Mouse (Mus musculus) limb, embryonic 10.5 days (tissue): ENCODE data around the gene Naaladl1. TPM values are rescaled to one million over a fixed set of nuclear protein-coding genes. Genes with fewer than 3 reads are reported as not detected.

Source experiments
- DNase-seq: peaks from one replicate; pipeline ENCODE4 v3.0.0-alpha.2; 2017; ENCODE audit warnings: low spot score
- H3K27ac ChIP-seq: fragments of 300-500 bp; sonication (generic); 2 replicates; pipeline ENCODE4 v1.5.1; 2016; ENCODE audit warnings: mild to moderate bottlenecking
- H3K27me3 ChIP-seq: fragments of 300-500 bp; sonication (generic); 2 replicates; pipeline ENCODE4 v1.6.1; 2016; ENCODE audit warnings: low read depth, mild to moderate bottlenecking; ENCODE audit not compliant: poor library complexity, severe bottlenecking
- H3K36me3 ChIP-seq: fragments of 300-500 bp; sonication (generic); 2 replicates; pipeline ENCODE4 v1.6.1; 2016; ENCODE audit warnings: mild to moderate bottlenecking, moderate library complexity
- H3K4me1 ChIP-seq: fragments of 300-500 bp; sonication (generic); 2 replicates; pipeline ENCODE4 v1.6.1; 2016
- H3K4me3 ChIP-seq: fragments of 300-500 bp; sonication (generic); 2 replicates; pipeline ENCODE4 v1.5.1; 2016; ENCODE audit warnings: mild to moderate bottlenecking, moderate library complexity
- H3K9me3 ChIP-seq: fragments of 300-500 bp; sonication (generic); replicated peaks from 2 replicates; pipeline ENCODE4 v1.6.1; 2016; ENCODE audit warnings: mild to moderate bottlenecking
- WGBS: fragments of 180-500 bp; shearing (Covaris S2); methylation state at CpG from one replicate; pipeline ENCODE4 v1.1.7; 2016; 5-methylcytosine and 5-hydroxymethylcytosine counted together
- polyA plus RNA-seq: library from polyadenylated mRNA; unstranded; fragments of >200 nt; fragmentation: Nextera tagmentation; extraction: Ambion mirVana; gene quantifications from 2 replicates; pipeline ENCODE4 v1.2.1, GENCODE M21; 2016

Gene Naaladl1
- polyA plus RNA-seq, 1 experiment from 2014 or later: 0.75 TPM

DNA sequence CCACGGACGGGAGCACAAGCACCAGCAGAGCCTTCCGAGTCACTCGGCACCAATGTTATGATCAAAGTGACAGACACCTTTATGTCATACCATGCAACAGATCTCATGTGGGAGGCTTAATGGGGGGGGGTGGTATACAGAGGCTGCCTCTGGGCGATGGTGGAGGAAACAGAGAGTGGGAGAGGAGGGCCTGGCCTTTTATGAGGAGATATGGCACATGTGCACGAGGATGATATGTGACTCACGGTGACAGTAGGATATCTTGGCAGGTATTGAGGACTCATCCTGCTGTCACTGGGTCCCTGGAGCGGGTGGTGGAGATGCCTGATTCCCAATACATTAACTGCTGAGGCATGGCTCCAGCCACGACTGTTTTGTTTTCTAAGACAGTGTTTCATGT lies 49.6 kb downstream of the Naaladl1 start:
- DNase-seq: no peak
- H3K27me3 ChIP-seq: no peaks in the 10 kb centered on the region
- H3K27ac ChIP-seq: no peak overlapping the region
- no peaks in the 10 kb centered on the region for H3K9me3 ChIP-seq
- no peak overlapping the region for H3K4me3 ChIP-seq
- no peaks in the 10 kb centered on the region for H3K4me1 ChIP-seq
- H3K36me3 ChIP-seq: no peaks in the 10 kb centered on the region
- WGBS: 87% methylated on average over 9 of the region's 9 CpGs

- Histone ChIP-seq H3K4me3 (no peak overlapping the region), H3K9me3 (no peaks in the 10 kb centered on the region), H3K4me1 (no peaks in the 10 kb centered on the region), H3K27ac (no peak overlapping the region), H3K36me3 (no peaks in the 10 kb centered on the region), H3K27me3 (no peaks in the 10 kb centered on the region)
- 68% methylated on average over 8 of the region's 8 CpGs for WGBS
- no peak for DNase-seq
Measured at GRCm38 (mm10) chr19:6156372-6156771, 50.8 kb downstream of the Naaladl1 start.

- H3K27ac ChIP-seq: no peak overlapping the region
- no peaks in the 10 kb centered on the region for H3K4me1 ChIP-seq
- H3K36me3 ChIP-seq: no peaks in the 10 kb centered on the region
- no peaks in the 10 kb centered on the region for H3K9me3 ChIP-seq
- H3K27me3 ChIP-seq: no peaks in the 10 kb centered on the region
- DNase-seq: no peak
- H3K4me3 ChIP-seq: no peak overlapping the region
- 75% methylated on average over 6 of the region's 6 CpGs for WGBS
Measured at GRCm38 (mm10) chr19:6157220-6157619, 51.6 kb downstream of the Naaladl1 start.

DNA sequence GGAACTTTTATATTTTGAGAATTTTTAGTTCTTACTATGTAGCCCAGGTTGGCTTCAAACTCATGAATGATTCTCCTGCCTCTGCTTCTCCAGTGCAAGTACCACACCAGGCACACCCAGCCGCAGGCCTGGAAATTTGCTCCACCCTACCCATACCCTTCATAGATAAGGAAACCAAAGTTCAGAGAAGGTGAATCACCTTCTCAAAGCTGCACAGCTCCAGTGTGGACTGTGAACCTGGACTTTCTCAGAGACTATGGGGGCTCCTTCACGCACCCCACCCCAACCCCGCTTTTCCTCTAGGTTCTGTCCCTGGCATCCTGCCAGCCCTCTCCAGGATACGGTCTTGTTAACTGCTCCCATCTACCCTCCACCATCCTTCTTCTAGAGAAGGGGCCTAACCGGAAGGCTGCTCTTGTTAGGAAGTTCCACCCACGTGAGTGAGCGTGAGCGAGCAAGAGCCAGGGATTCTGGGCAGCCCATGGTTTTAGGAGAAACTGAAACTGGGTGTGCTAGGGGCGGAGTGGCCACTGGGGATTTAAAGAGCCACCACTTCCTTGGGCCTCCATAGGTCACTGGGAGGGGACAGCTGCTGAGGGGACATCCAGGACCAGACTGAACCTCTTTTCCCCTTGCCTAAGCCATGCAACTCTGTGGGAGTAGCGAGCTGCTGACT lies 58.4 kb downstream of the Naaladl1 start:
- Histone ChIP-seq H3K4me1 (0 out of 2 replicates have a peak, but pooled peaks cover 3% of the 10 kb centered on the region), H3K36me3 (no peaks in the 10 kb centered on the region), H3K4me3 (no peak overlapping the region), H3K27me3 (no peaks in the 10 kb centered on the region), H3K9me3 (no peaks in the 10 kb centered on the region), H3K27ac (no peak overlapping the region)
- no peak for DNase-seq
- WGBS: 81% methylated on average over 10 of the region's 10 CpGs

Other genes with a start within 250 kb of the Naaladl1 start
- 43.5 and 48.7 TPM in 2 replicates for gene Frmd8, start 230.5 kb upstream of the Naaladl1 start, polyA plus RNA-seq
- 1.8 TPM in 2 replicates for gene Slc25a45, start 228.0 kb upstream of the Naaladl1 start, polyA plus RNA-seq
- gene Tigd3, start 211.6 kb upstream of the Naaladl1 start, polyA plus RNA-seq: 5.2 and 5.9 TPM in 2 replicates
- gene Dpf2, start 192.8 kb upstream of the Naaladl1 start, polyA plus RNA-seq: 223 and 240 TPM in 2 replicates
- 1.3 and 1.7 TPM in 2 replicates for gene Cdc42ep2, start 181.0 kb upstream of the Naaladl1 start, polyA plus RNA-seq
- 125 and 130 TPM in 2 replicates for gene Pola2, start 141.6 kb upstream of the Naaladl1 start, polyA plus RNA-seq
- gene Slc22a20, start 119.6 kb upstream of the Naaladl1 start, polyA plus RNA-seq: not detected in 2 replicates
- 2.0 and 2.4 TPM in 2 replicates for gene Capn1, start 89.9 kb upstream of the Naaladl1 start, polyA plus RNA-seq
- gene Syvn1, start 59.2 kb upstream of the Naaladl1 start, polyA plus RNA-seq: 36.9 and 38.6 TPM in 2 replicates
- gene Mrpl49, start 48.0 kb upstream of the Naaladl1 start, polyA plus RNA-seq: 90.3 and 91.4 TPM in 2 replicates
- gene Fau, start 47.9 kb upstream of the Naaladl1 start, polyA plus RNA-seq: 820 and 955 TPM in 2 replicates
- gene Znhit2, start 44.6 kb upstream of the Naaladl1 start, polyA plus RNA-seq: 35.2 and 36.1 TPM in 2 replicates
- gene Tm7sf2, start 37.4 kb upstream of the Naaladl1 start, polyA plus RNA-seq: 24.4 and 28.8 TPM in 2 replicates
- gene Vps51, start 28.6 kb upstream of the Naaladl1 start, polyA plus RNA-seq: 62.1 and 75.7 TPM in 2 replicates
- gene Tmem262, start 25.7 kb upstream of the Naaladl1 start, polyA plus RNA-seq: not detected in 2 replicates
- gene Gm28374, start 23.5 kb upstream of the Naaladl1 start, polyA plus RNA-seq: 1.3 and 1.6 TPM in 2 replicates
- gene Zfpl1, start 20.8 kb upstream of the Naaladl1 start, polyA plus RNA-seq: 74.3 and 85.4 TPM in 2 replicates
- gene Cdca5, start 20.8 kb upstream of the Naaladl1 start, polyA plus RNA-seq: 70.6 and 76.4 TPM in 2 replicates
- gene AC131692.1, start 11.4 kb upstream of the Naaladl1 start, polyA plus RNA-seq: 0.56 and 0.89 TPM in 2 replicates
- gene Sac3d1, start 12.9 kb downstream of the Naaladl1 start, polyA plus RNA-seq: 65.4 and 73.3 TPM in 2 replicates
- 25.7 and 28.7 TPM in 2 replicates for gene Snx15, start 22.5 kb downstream of the Naaladl1 start, polyA plus RNA-seq
- gene Batf2, start 35.2 kb downstream of the Naaladl1 start, polyA plus RNA-seq: not detected in 2 replicates
- 97.0 and 112 TPM in 2 replicates for gene Arl2, start 35.8 kb downstream of the Naaladl1 start, polyA plus RNA-seq
- gene Majin, start 78.6 kb downstream of the Naaladl1 start, polyA plus RNA-seq: not detected in 2 replicates
- 0.97 and 2.1 TPM in 2 replicates for gene Gpha2, start 120.6 kb downstream of the Naaladl1 start, polyA plus RNA-seq
- gene Ppp2r5b, start 130.1 kb downstream of the Naaladl1 start, polyA plus RNA-seq: 16.6 and 17.2 TPM in 2 replicates
- 11.4 and 13.0 TPM in 2 replicates for gene Atg2a, start 135.9 kb downstream of the Naaladl1 start, polyA plus RNA-seq
- gene Ehd1, start 170.9 kb downstream of the Naaladl1 start, polyA plus RNA-seq: 72.5 and 74.9 TPM in 2 replicates
- 0.15 and 0.38 TPM in 2 replicates for gene Cdc42bpg, start 200.7 kb downstream of the Naaladl1 start, polyA plus RNA-seq
- 118 and 120 TPM in 2 replicates for gene Men1, start 229.2 kb downstream of the Naaladl1 start, polyA plus RNA-seq
- gene Map4k2, start 235.4 kb downstream of the Naaladl1 start, polyA plus RNA-seq: 10.4 and 15.2 TPM in 2 replicates